9 mouse cellular contexts compared by ENCODE assay signal in genomic region chr8:83100041-83100440, GRCm38 (mm10).
DNase-seq lines count a peak whose midpoint lies in the region; ATAC-seq and TF ChIP-seq lines count a peak whose summit lies in the region.
"Had no signal": no experiment of that assay in that cellular context is flagged by ENCODE, and none has a peak within 500 bp of the region (broad histone marks: within the 10 kb centered on the region; RNA-seq: fewer than 3 reads in every experiment).

No protein-coding gene starts in this region.

- no peaks in the 10 kb centered on the region for H3K9me3 ChIP-seq in forebrain, embryonic 14.5 days (replicated peaks; ENCODE audit: control insufficient read depth, low read length)
- no peaks in the 10 kb centered on the region for H3K9me3 ChIP-seq in forebrain, embryonic 13.5 days (replicated peaks)
- H3K9me3 ChIP-seq: limb, embryonic 12.5 days had no signal

- H3K9ac ChIP-seq in forebrain, embryonic 14.5 days (ENCODE audit: low read length), result no peak overlapping the region
- no peak overlapping the region for H3K9ac ChIP-seq in forebrain, embryonic 13.5 days
- H3K9ac ChIP-seq in liver, adult 2 months (ENCODE audit: low read depth, low read length), result no peak overlapping the region
- H3K9ac ChIP-seq: limb, embryonic 12.5 days had no signal

- 0 out of 2 replicates have a peak, but pooled peaks have one; percentile 6 for TF ChIP-seq CTCF in liver, adult 2 months (IDR thresholded peaks at IDR 0.05; ENCODE audit: low read depth, low read length)

- H3K27me3 ChIP-seq in forebrain, embryonic 14.5 days (replicated peaks; ENCODE audit: control insufficient read depth, insufficient read depth, low read length), result no peaks in the 10 kb centered on the region
- no peaks in the 10 kb centered on the region for H3K27me3 ChIP-seq in forebrain, embryonic 13.5 days
- no peaks in the 10 kb centered on the region for H3K27me3 ChIP-seq in liver, adult 2 months (ENCODE audit: control insufficient read depth, insufficient read depth, low read length)
- H3K27me3 ChIP-seq: limb, embryonic 12.5 days had no signal

- no peak for TF ChIP-seq POLR2A in liver, adult 2 months (IDR thresholded peaks at IDR 0.05; ENCODE audit: extremely low read depth, insufficient read depth, low read length)

- DNase-seq in forebrain, embryonic 14.5 days (ENCODE audit: low spot score), result peak; percentile 62
- DNase-seq in liver, adult 2 months (ENCODE audit: extremely low read depth, low read depth, low spot score), result no peak
- DNase-seq in liver, result no peak
- peak; percentile 59 for DNase-seq in brain, adult 2 months (ENCODE audit: low read depth, low spot score)
- peak; percentile 63 for DNase-seq in lung, postnatal 36 days
- DNase-seq in thymus, postnatal 0 days (ENCODE audit: low spot score), result no peak

- H3K4me3 ChIP-seq in forebrain, embryonic 14.5 days (ENCODE audit: low read depth, low read length), result no peak overlapping the region
- no peak overlapping the region for H3K4me3 ChIP-seq in forebrain, embryonic 13.5 days
- no peak overlapping the region for H3K4me3 ChIP-seq in liver, adult 2 months (ENCODE audit: insufficient read depth, low read depth, low read length)
- H3K4me3 ChIP-seq: limb, embryonic 12.5 days had no signal

- H3K4me2 ChIP-seq in forebrain, embryonic 14.5 days (ENCODE audit: low read length), result no peak overlapping the region
- H3K4me2 ChIP-seq in forebrain, embryonic 13.5 days, result no peak overlapping the region
- H3K4me2 ChIP-seq: limb, embryonic 12.5 days had no signal

- H3K4me1 ChIP-seq in forebrain, embryonic 14.5 days (ENCODE audit: control insufficient read depth, insufficient read depth, low read length), result no peaks in the 10 kb centered on the region
- H3K4me1 ChIP-seq in forebrain, embryonic 13.5 days, result peaks cover 5% of the 10 kb centered on the region; the same call in 1 of the 2 replicates
- no peaks in the 10 kb centered on the region for H3K4me1 ChIP-seq in liver, adult 2 months (ENCODE audit: control insufficient read depth, insufficient read depth, low read length)
- H3K4me1 ChIP-seq: limb, embryonic 12.5 days had no signal

- H3K79me2 ChIP-seq in liver, adult 2 months (ENCODE audit: control insufficient read depth, insufficient read depth, low read length), result no peaks in the 10 kb centered on the region

- WGBS in forebrain, embryonic 14.5 days, result 56% methylated on average over 1 of the region's 1 CpGs
- 58% methylated on average over 1 of the region's 1 CpGs for WGBS in forebrain, embryonic 13.5 days
- WGBS in liver, adult 2 months, result 19% methylated on average over 1 of the region's 1 CpGs

- ATAC-seq in forebrain, embryonic 14.5 days, result no peak
- ATAC-seq in forebrain, embryonic 13.5 days, result no peak
- ATAC-seq in granulocyte monocyte progenitor cell, adult 5-6 weeks (replicated peaks; ENCODE audit: poor library complexity, severe bottlenecking), result no peak

- no peak overlapping the region for H3K27ac ChIP-seq in forebrain, embryonic 14.5 days (ENCODE audit: low read depth, low read length)
- no peak overlapping the region for H3K27ac ChIP-seq in forebrain, embryonic 13.5 days
- H3K27ac ChIP-seq in liver, adult 2 months (replicated peaks; ENCODE audit: insufficient read depth, low read depth, low read length), result no peak overlapping the region
- H3K27ac ChIP-seq: limb, embryonic 12.5 days had no signal

- H3K36me3 ChIP-seq in forebrain, embryonic 14.5 days (ENCODE audit: control insufficient read depth, insufficient read depth, low read length), result no peaks in the 10 kb centered on the region
- no peaks in the 10 kb centered on the region for H3K36me3 ChIP-seq in forebrain, embryonic 13.5 days (ENCODE audit: poor library complexity, severe bottlenecking)
- no peaks in the 10 kb centered on the region for H3K36me3 ChIP-seq in liver, adult 2 months (ENCODE audit: control insufficient read depth, insufficient read depth, low read length)
- H3K36me3 ChIP-seq: limb, embryonic 12.5 days had no signal

Comparison
In these comparisons a context has a peak if more than half of its experiments do, and no peak if none do; other contexts are left out.
1. DNase-seq: peak in forebrain, embryonic 14.5 days (single experiment), brain, adult 2 months (single experiment) and lung, postnatal 36 days (single experiment); none in liver, adult 2 months (single experiment), liver (single experiment) and thymus, postnatal 0 days (single experiment).